Mouse (Mus musculus) thymus, adult 2 months (tissue): ENCODE measurements around the gene 2900026A02Rik. TPM values are rescaled to one million over a fixed set of nuclear protein-coding genes. Genes with fewer than 3 reads are reported as not detected.

Experiments
- DNase-seq: peaks from one replicate; pipeline ENCODE4 v3.0.0; 2021
- H3K27ac ChIP-seq: fragments of 200-500 bp; 2 replicates; pipeline ENCODE4 v1.5.1; 2012; ENCODE audit warnings: low read length, control low read depth; ENCODE audit not compliant: control insufficient read depth, insufficient read depth
- H3K27me3 ChIP-seq: fragments of 200-500 bp; 2 replicates; pipeline ENCODE4 v1.6.1; 2012; ENCODE audit warnings: mild to moderate bottlenecking, low read length, moderate library complexity, mixed read lengths; ENCODE audit not compliant: control insufficient read depth, insufficient read depth
- H3K36me3 ChIP-seq: fragments of 200-500 bp; 2 replicates; pipeline ENCODE4 v1.6.1; 2012; ENCODE audit warnings: mild to moderate bottlenecking, low read length, moderate library complexity; ENCODE audit not compliant: control insufficient read depth, insufficient read depth
- H3K4me1 ChIP-seq: fragments of 200-500 bp; replicated peaks from 2 replicates; pipeline ENCODE4 v1.6.1; 2012; ENCODE audit warnings: low read length; ENCODE audit not compliant: control insufficient read depth, insufficient read depth
- H3K4me3 ChIP-seq: fragments of 200-500 bp; 2 replicates; pipeline ENCODE4 v1.5.1; 2012; ENCODE audit warnings: mild to moderate bottlenecking, low read length, control low read depth, moderate library complexity; ENCODE audit not compliant: control insufficient read depth, insufficient read depth
- CTCF ChIP-seq: fragments of 200-500 bp; IDR thresholded peaks from 2 replicates; pipeline ENCODE4 v1.5.1; 2012; ENCODE audit warnings: mild to moderate bottlenecking, control low read depth, low read length, moderate library complexity, borderline replicate concordance; ENCODE audit not compliant: control insufficient read depth, poor library complexity, insufficient read depth; ENCODE audit errors: extremely low read depth
- POLR2A ChIP-seq: fragments of 200-500 bp; IDR thresholded peaks from 2 replicates; pipeline ENCODE4 v1.6.1; 2012; ENCODE audit warnings: mild to moderate bottlenecking, low read length, control low read depth, moderate library complexity; ENCODE audit not compliant: control insufficient read depth, poor library complexity, insufficient read depth; ENCODE audit errors: extremely low read depth
- WGBS: fragments of 180-500 bp; shearing (Covaris S2); methylation state at CpG from one replicate; pipeline ENCODE4 v1.1.7; 2018; 5-methylcytosine and 5-hydroxymethylcytosine counted together
- polyA plus RNA-seq: library from polyadenylated mRNA; depleted of rRNA; stranded (reverse); fragments of >200 nt; gene quantifications from 2 replicates; pipeline ENCODE4 v1.2.3, GENCODE M21; 2012

Gene 2900026A02Rik
- polyA plus RNA-seq, 1 experiment: 6.9 TPM

DNA sequence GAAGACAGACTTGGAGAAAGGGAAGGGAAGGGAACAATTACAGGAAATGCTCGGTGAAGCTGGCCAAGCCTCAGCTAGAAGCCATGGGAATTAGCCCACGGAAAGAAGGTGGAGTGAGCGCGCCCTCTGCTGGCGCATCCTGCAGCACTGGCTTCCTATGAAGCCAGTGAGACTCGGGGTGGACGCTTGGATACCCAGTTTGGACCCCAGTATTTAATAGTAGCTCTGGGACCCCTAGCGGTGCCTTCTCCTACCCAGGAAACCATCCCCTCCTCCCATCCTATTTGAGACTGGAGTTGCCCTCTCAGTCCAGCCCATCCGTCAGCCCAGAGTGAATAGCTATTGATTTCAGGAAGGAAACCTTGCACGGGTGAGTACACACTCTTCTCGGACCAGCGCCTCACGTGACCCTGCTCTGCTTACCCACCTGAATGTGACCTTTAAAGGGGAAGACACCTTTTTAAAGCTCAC, 5.6 kb upstream of the 2900026A02Rik start, which contains the start of gene Tmem211:
Gene Tmem211 (plus strand): TSS at position 278 of the 471 bp plus-strand sequence.
- peak; percentile 34 for DNase-seq

GRCm38 (mm10) chr5:113225686-113226435, 4.8 kb upstream of the 2900026A02Rik start:
- TF ChIP-seq POLR2A (no peak), CTCF (no peak)
- Histone ChIP-seq H3K27me3 (no peaks in the 10 kb centered on the region), H3K4me3 (no peak overlapping the region), H3K27ac (no peak overlapping the region), H3K36me3 (no peaks in the 10 kb centered on the region), H3K4me1 (peaks cover under 1% of the 10 kb centered on the region)
- WGBS: 39% methylated on average over 25 of the region's 25 CpGs
- no peak for DNase-seq

More for the DNA sequence above, 5.6 kb upstream of the 2900026A02Rik start, which contains the start of gene Tmem211:
- Histone ChIP-seq H3K4me3 (no peak within 1 kb of the TSS), H3K4me1 (no peaks in the 10 kb centered on the region), H3K36me3 (no peaks in the 10 kb centered on the region), H3K27me3 (no peaks in the 10 kb centered on the region), H3K27ac (no peak within 1 kb of the TSS)
- TF ChIP-seq POLR2A (no peak), CTCF (peak; percentile 87; the same call in 1 of the 2 replicates)
- WGBS: 3% methylated on average over 13 of the region's 13 CpGs

GRCm38 (mm10) chr5:113225271-113225670, 4.2 kb upstream of the 2900026A02Rik start:
- no peak overlapping the region for H3K27ac ChIP-seq
- WGBS: 22% methylated on average over 10 of the region's 10 CpGs
- peaks cover 5% of the 10 kb centered on the region for H3K4me1 ChIP-seq
- H3K4me3 ChIP-seq: no peak overlapping the region
- TF ChIP-seq CTCF (no peak), POLR2A (no peak)
- DNase-seq: no peak
- H3K27me3 ChIP-seq: no peaks in the 10 kb centered on the region
- no peaks in the 10 kb centered on the region for H3K36me3 ChIP-seq

DNA sequence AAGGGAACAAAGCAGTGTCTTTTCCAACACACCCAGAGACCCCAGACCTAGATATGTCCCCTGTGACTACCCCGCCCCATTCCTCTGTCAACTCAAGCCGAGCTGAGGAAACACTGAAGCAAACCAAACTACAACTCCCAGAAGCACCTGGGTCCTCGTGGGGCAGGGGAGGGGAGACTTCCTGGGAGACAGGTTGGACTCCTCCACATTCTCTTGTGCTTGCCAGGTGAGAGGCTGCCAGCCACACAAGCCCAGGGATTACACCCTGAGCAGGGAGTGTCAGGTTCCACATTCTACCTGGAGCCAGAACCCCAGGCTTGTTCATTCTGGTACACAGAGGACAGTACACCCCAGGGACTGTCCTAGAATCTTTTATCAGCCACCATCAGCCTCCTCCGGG, 2.9 kb upstream of the 2900026A02Rik start:
- no peak overlapping the region for H3K27ac ChIP-seq
- H3K4me3 ChIP-seq: no peak overlapping the region
- no peaks in the 10 kb centered on the region for H3K36me3 ChIP-seq
- H3K4me1 ChIP-seq: peaks cover 5% of the 10 kb centered on the region
- DNase-seq: no peak
- no peak for TF ChIP-seq CTCF
- no peak for TF ChIP-seq POLR2A
- WGBS: 74% methylated on average over 4 of the region's 4 CpGs
- no peaks in the 10 kb centered on the region for H3K27me3 ChIP-seq

- TF ChIP-seq POLR2A: no peak
- no peak for TF ChIP-seq CTCF
- Histone ChIP-seq H3K4me1 (peaks cover 5% of the 10 kb centered on the region), H3K36me3 (no peaks in the 10 kb centered on the region), H3K4me3 (peak overlapping the region; percentile 22), H3K27ac (no peak overlapping the region), H3K27me3 (no peaks in the 10 kb centered on the region)
- no peak for DNase-seq
- WGBS: 4% methylated on average over 62 of the region's 64 CpGs
These were observed 471 bp downstream of the 2900026A02Rik start for GRCm38 (mm10) chr5:113220383-113221146.

GRCm38 (mm10) chr5:113219876-113220275, 1.2 kb downstream of the 2900026A02Rik start:
- H3K4me1 ChIP-seq: peaks cover 5% of the 10 kb centered on the region
- WGBS: 87% methylated on average over 7 of the region's 7 CpGs
- TF ChIP-seq POLR2A: no peak
- TF ChIP-seq CTCF: no peak
- H3K27ac ChIP-seq: no peak overlapping the region
- H3K4me3 ChIP-seq: no peak overlapping the region
- no peaks in the 10 kb centered on the region for H3K27me3 ChIP-seq
- no peaks in the 10 kb centered on the region for H3K36me3 ChIP-seq
- DNase-seq: no peak
